Mouse (Mus musculus) R1 (cell line): ENCODE results near the gene Nfil3.

ENCODE experiments used
- DNase-seq: peaks from one replicate; pipeline ENCODE4 v3.0.0-alpha.2; 2018; ENCODE audit warnings: low read depth, low spot score

The Nfil3 gene

DNA sequence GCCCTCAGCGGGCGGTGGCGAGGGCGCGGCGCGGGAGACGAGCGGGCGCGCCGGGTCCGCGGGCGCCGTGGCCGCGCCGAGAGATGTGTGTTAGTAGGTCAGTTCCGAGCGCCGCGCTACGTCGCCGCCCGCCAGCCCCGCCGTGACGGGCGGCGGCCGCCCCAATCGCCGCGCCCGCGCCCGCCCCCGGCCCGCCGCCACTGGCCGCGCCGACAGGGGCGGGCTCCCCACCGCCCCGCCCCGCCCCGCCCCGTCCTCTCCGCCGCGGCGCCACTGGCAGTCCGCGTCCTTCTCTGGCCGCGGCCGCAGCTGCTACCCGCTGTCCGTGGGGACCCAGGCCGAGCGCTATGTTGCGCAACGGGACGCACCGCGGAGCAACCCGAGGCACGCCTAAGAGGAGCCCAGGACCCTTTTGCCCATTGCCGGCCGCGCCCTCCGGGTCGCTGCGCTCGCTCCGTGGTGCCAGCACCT is at the start of gene Nfil3:
Gene Nfil3 (minus strand): TSS at position 123 of the 471 bp plus-strand sequence.
- peak; percentile 56 for DNase-seq

DNA sequence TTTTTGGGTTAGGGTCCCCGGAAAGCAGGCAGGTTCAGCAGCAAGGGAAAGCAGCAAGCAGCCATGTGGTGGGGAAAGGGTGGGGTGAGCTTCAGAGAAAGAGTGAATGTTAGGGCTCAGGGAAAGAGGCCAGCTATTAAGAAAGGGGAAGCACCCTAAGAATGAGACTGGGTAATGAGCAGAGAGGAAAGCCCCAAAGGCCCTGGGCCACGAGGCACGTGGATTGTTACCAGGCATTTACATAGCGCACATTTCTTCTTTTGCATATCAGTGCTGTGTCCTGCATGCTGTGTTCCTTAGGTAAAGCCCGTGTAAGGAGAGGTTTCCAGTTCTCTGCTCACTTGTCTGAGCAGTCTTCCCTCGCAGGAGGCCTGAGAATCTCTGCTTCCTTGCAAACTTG is 43.4 kb upstream of the Nfil3 start:
- peak; percentile 17 for DNase-seq

DNA sequence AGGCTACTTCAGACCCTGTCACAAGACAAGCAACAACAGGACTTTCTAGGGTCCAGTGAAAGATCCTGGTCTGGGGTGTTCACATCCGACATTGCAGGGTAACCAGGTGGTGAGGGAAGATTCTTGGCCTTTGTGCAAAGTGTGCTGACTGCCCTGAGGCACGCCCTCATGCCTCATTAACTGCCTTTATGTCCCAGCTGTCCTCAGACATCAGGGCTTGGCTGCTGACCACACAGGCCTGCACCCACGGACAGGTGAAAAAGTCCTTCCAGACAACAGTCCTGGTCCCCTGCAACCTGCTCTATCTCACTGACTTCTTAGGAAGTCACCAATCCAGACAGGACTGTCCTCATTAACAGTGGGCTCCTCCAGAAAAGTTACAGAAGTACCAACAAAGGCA is 39.4 kb upstream of the Nfil3 start:
- DNase-seq: no peak

DNA sequence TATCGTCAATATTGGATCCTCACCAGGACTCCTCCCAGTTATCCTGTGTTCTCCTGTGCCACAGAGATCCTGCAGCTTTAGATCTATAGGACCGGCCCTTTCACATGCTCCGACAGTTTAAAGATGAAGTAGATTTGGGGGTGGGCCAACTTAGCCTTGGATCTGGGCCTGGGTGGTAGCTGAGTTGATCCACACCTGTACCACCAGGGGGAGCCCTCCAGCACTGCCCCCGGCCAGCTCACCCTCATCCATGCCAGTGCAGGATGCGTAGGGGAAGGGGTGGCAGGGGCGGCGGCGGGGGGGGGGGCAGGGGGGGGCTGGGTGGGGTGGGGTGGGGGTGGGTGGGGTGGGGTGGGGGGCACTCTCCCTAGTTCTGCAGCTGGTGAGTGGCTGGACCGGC is 38.7 kb upstream of the Nfil3 start:
- DNase-seq: peak; percentile 46

- DNase-seq: no peak
Observed at GRCm38 (mm10) chr13:53018976-53019375, 38.1 kb upstream of the Nfil3 start.

DNA sequence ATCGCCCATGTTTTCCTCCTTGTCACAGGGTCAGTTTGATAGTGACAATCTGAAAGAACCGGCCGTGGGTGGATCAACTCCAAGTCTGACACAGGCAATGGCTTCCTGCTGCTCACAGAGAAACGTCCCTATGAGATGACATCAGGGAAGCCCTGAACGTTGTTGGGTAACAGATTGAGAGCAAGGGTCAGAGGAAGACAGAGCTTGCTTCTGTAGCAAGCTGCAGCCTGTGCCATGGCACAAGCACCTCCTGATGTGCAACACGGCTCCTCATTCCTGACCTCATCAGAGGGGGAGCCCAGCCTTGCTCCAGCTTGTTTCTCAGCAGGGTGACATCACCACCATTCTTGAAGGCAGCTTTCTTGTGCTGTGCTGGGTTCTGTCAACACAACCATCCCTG is 37.1 kb upstream of the Nfil3 start:
- no peak for DNase-seq

GRCm38 (mm10) chr13:53017117-53017516 is 36.2 kb upstream of the Nfil3 start:
- peak; percentile 56 for DNase-seq

DNA sequence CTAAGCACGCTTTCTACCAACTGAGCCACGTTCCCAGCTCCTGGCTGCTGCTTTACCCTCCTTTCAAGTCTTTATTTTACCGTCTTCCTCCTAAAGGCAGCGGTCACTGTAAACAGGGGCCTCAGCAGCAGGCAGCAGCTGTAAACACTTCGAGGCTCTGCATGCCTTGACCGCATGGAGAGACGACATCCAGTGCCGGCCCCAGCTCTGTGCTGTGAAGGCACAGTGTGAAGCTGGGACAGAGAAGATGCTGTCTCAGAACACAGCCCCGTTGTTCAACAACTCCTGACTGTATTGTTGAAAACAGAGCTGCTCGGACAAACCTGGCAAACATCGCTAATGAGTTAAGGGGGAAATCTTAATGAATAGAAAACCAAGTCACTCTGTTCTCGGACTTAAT is 30.6 kb upstream of the Nfil3 start:
- DNase-seq: no peak

- no peak for DNase-seq
Observed at GRCm38 (mm10) chr13:53008489-53009184, 27.8 kb upstream of the Nfil3 start.

DNA sequence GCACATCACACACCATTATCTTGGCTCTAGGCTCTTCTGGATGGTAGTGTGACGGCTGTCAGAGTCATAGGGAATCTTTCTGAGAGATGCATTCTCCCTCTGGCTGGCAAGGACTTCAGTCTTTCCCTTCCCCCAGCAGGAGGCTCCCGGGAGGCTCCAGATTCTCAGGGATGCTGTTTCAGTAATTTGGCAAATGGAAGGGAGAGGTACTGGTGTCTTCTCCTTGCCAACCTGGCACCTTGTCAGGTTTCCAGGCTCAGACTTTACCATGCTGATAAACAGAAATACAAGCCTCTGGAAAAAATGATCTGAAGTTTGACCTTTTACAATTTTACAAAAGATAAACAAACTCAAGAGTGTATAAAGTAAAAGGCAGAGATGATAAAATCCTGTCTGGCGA is 26.9 kb upstream of the Nfil3 start:
- DNase-seq: no peak

DNA sequence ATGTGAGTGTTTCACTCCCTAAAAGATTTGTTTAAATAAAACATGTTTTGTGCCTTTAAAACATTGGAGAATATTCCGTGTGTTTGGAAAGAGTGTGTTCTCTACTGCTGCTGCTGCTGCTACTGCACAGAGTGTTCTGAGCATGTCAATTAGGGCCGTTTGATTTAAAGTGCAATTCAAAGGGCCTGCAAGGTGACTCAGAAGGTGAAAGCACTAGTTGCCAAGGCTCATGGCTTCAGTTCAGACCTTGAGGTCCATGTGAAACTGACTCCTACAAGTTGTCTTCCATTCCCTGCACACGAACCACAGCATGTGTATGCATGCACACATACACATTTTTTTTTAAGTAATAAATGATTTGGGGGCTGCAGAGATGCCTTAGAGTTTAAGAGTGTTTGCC is 22.4 kb upstream of the Nfil3 start:
- DNase-seq: no peak

GRCm38 (mm10) chr13:53001511-53001935 is 20.6 kb upstream of the Nfil3 start:
- no peak for DNase-seq

- DNase-seq: no peak
Observed at GRCm38 (mm10) chr13:53000481-53000880, 19.6 kb upstream of the Nfil3 start.

DNA sequence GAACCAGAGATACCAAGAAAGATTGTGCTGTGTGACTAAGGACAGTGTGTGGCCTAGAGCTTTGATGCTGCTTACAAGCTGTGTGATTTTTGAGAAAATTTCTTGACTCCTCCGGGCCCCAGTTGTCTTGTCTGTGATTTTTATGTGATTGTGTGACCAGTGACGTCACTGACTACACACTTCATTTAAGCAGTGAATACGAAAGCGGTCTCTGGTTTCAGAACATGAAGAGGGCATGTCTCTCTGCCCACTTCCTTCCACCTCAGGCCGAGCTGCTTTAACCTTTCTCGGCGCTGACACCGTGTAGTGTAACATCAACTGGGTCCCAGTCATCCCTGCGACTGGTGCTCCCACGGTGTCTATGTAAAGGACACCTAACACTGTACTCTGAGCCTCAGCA is 17.7 kb upstream of the Nfil3 start:
- no peak for DNase-seq

DNA sequence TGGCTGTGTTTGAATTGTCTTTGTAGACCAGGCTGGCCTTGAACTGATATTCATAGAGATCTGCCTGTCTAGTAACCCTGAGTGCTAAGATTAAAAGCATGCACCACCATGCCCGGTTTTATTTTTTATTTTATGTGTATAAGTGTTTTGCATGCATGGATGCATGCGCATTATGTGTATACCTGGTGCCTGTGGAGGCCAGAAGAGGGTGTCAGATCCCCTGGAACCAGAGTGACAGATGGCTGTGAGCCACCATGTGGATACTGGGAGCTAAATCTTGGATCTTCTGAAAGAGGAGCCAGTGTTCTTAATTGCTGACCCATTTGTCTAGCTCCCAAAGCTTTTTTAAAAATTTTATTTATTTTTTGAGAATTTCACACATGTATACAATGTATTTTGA is 16.9 kb upstream of the Nfil3 start:
- DNase-seq: no peak

GRCm38 (mm10) chr13:52996201-52996600 is 15.3 kb upstream of the Nfil3 start:
- DNase-seq: no peak

- no peak for DNase-seq
Observed at GRCm38 (mm10) chr13:52994197-52994881, 13.5 kb upstream of the Nfil3 start.

GRCm38 (mm10) chr13:52990139-52990538 is 9.3 kb upstream of the Nfil3 start:
- no peak for DNase-seq

DNA sequence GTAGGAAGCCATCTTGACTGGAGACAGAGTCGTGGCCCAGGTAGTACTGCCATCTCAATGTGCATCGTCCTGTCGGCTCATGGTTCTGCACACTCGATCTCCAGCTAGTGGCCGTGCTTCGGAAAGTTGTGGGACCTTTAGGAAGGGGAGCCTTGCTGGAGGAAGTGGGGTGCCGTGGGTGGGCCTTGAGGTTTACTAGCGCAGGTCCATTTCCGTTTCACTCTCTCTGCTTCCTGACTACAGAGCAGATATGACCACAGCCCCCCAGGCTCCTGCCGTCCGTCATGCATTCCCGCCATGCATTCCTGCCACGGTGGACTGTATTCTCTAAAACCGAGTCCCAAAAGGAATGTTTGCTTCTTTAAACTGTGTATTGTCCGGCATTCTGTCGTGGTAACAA is 8.1 kb upstream of the Nfil3 start:
- DNase-seq: no peak

DNA sequence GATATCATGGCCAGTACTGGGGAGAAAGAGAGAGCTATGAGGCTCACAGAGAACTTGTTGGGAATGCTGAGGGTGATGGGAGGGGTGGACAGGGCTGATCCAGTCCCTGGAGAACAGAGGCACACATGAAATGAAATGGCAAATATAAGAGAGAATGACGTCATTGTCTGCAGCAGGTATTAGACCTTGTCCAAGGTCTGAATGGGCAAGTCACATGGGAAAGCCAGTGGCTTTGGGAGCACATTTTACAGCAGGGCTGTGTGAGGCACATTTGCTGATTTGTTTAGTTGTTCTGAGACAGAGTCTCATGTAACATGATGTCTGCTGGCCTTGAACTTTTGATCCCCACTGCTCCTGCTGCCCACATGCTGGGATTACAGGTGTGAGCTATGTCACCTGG is 7.0 kb upstream of the Nfil3 start:
- DNase-seq: no peak

GRCm38 (mm10) chr13:52986215-52986780 is 5.4 kb upstream of the Nfil3 start:
- no peak for DNase-seq

GRCm38 (mm10) chr13:52985508-52986214 is 4.8 kb upstream of the Nfil3 start:
- no peak for DNase-seq
